Mouse (Mus musculus): ENCODE measurements around the gene Hopx.

DNA sequence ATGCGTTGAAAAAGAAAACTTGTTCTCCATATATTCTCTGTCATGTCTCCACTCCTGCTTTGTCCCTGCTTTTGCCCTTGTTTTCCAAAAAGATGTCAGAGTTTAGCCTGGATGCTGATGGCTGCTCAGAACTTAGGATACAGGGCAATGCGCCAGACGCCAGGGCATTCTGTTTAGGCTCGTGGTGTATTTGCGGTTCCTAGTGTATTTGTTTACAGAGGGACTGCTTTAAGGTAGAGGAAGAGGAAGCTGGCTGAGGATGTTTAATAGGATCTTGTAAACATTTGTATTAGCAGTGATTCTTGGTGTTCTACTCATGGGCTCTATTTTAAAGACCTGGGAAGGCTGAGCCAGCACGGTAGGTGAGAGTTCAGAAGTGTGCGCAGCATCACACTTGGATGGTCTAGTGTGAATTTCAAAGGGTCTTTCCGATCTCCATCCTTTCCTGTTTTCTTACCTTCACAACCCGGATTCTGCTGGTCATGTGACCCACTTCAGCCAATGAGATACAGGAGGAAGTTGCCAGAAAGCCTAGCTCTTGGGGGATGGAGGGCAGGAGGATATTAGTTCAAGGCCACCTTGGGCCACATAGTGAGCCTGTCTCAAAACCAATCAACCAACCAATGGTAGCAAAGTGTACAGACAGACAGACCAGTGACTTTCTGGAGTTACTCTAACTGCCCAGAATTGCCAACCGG is 29.0 kb downstream of the Hopx start:
- TF ChIP-seq CTCF (IDR thresholded peaks at IDR 0.05; ENCODE audit: extremely low read depth, insufficient read depth, low read length) (no peak), POLR2A (IDR thresholded peaks at IDR 0.05; ENCODE audit: extremely low read depth, insufficient read depth, low read length) (no peak)

Data from cortical plate, adult 2 months (tissue).